Mouse (Mus musculus) erythroid progenitor cell, adult 5-6 weeks (primary cell): ENCODE results near the gene Adcy10. TPM values are rescaled to one million over a fixed set of nuclear protein-coding genes. Genes with fewer than 3 reads are reported as not detected.

Source experiments
- ATAC-seq: replicated peaks from 2 replicates; pipeline ENCODE4 v1.8.0; 2016; ENCODE audit warnings: moderate number of reproducible peaks, mild to moderate bottlenecking, moderate TSS enrichment, inconsistent platforms; ENCODE audit not compliant: poor library complexity, low FRiP score, severe bottlenecking
- total RNA-seq, 2 experiments: library from RNA; stranded (forward) in 1 of 2; stranded (reverse) in 1 of 2; fragments of 150-400 nt in 1 of 2; fragments of 186-747, 209-891 nt in 1 of 2; gene quantifications; 2 replicates each; pipeline versions ENCODE4 v1.2.3 to v1.2.4; 2015 to 2017; ENCODE audit warnings: low replicate concordance in 2 of 2

Adcy10 gene
- total RNA-seq, 2 experiments from 2014 or later = 0.15 TPM; not detected in 1

DNA sequence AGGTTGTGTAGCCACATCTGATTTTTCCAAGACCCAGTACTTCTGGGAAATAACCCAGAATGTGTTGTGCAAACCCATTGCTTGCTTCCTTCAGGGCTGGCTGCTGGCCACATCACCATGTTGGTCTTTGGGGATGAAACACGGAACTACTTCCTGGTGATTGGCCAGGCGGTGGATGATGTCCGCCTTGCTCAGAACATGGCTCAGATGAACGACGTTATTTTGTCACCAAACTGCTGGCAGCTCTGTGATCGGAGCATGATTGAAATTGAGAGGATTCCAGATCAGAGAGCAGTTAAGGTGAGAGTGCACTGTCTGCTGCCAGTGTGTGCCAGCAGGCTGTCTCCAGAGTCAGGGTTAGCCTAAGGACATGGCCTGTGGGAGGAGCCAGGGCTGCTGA, 25.2 kb downstream of the Adcy10 start:
- ATAC-seq = no peak

GRCm38 (mm10) chr1:165520716-165521115, 35.7 kb downstream of the Adcy10 start:
- ATAC-seq = no peak

DNA sequence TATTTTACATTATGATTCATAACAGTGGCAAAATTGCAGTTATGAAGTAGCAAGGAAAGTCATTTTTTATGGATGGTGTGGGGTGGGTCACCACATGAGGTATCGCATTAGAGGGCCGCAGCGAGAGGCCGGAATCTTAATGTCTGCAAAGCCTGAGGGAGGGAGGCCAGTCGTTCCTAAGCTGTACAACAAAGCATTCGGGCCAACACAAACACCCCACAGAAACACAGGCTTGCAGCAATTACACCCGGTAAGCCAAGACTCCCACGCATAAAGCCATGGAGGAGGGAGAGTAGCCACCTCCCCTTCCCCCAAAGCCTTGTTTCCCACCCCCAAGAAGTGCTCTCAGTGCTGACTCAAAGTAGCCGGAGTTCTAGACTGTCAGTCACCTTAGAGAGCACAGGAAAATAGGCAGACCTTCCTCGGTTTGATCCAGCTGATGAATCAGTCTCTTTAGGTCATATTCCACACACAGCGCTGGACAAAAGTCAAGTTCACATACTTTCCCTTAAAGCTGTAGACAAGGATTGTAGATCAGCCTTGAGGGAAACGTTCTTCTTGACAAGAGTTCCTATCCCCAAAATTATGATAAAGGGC, 51.2 kb downstream of the Adcy10 start:
- no peak for ATAC-seq

DNA sequence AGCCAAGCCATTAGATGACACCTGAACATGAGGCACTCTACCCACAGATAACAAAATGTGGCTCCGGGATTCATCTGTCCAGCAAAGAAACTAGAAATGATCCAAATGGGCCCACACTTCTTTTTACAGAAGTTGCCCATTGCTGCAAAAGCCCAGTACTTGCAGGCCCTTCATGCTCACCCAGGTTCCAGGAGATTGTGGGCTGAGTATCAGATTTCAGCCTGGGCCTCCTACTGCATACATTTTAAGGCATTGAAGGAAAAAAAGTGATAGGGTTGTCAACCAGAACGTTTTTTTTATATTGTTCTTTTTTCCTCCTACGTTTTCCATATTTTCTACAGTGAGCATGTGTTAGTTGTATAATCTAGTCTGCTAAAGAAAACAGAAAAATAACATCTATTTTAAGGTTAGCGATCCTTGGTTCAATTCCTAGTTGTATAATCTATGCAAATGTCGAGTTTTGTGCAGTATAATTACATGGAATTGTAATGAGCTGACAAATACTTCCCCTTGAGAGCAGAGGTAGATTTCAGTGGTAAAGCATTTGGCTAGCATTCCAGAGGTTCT, 52.3 kb downstream of the Adcy10 start:
- ATAC-seq = no peak

GRCm38 (mm10) chr1:165556711-165557110, 71.7 kb downstream of the Adcy10 start:
- no peak for ATAC-seq

- no peak for ATAC-seq
Observed at GRCm38 (mm10) chr1:165559073-165559472, 74.1 kb downstream of the Adcy10 start.

- no peak for ATAC-seq
Observed at GRCm38 (mm10) chr1:165565283-165565682, 80.3 kb downstream of the Adcy10 start.

DNA sequence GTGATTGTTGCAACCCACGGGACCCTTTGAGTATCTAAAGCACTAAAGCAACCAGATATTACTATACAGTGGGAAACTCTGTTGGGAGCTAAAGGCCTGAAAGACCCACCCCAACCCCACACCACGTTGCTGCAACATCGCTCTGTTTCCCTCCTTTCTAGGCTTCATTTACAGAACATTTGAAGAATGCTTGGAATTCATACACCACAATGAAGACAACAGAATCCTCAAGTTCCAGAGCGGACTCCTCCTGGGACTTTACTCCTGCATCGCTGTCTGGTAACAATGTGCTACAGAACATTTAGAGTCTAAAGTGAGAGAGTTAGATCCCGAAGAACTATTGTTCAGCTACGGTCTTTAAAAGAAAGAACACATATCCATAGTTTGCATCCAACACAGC, 82.5 kb downstream of the Adcy10 start:
- ATAC-seq = no peak

GRCm38 (mm10) chr1:165576005-165576404, 91.0 kb downstream of the Adcy10 start:
- ATAC-seq = no peak

- no peak for ATAC-seq
Observed at GRCm38 (mm10) chr1:165576459-165577112, 91.6 kb downstream of the Adcy10 start.

GRCm38 (mm10) chr1:165579332-165579731, 94.3 kb downstream of the Adcy10 start:
- ATAC-seq = no peak

DNA sequence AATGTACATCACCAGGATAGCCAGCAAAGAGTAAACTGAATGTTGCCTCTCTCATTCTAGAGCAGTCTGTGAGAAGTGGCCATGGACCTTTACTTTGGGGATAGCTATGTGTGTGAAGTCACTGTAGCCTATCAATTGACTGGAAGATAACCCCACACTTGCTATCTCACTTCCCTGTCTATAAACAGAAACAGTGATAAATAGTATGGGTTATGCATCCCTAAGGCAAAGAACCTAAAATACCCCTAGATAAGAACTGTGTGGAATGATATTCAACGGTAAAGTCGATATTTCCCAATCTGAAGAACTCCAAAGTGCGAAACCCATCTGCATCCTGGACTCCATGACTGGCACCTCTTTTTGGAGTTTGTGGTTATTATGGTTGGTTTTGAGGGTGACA, 96.3 kb downstream of the Adcy10 start:
- no peak for ATAC-seq

- peak; percentile 85 for ATAC-seq
Observed at GRCm38 (mm10) chr1:165583529-165584184, 98.7 kb downstream of the Adcy10 start.

- no peak for ATAC-seq
Observed at GRCm38 (mm10) chr1:165585389-165586104, 100.6 kb downstream of the Adcy10 start.

DNA sequence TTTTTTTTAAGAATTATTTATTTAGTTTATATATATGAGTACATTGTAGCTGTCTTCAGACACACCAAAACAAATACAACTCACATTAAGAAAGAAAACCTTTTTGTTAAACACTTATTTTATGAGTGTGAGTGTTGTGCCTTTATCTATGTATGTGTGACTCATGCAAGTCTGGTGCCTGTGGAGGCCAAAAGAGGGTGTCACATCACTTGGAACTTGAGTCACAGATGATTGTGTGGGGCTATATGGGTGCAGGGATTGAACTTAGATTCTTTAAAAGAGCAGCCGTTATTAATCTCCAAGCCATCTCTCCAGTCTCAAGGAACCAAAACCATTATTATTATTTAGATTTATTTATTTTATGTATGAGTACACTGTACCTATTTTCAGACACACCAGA, 101.4 kb downstream of the Adcy10 start:
- no peak for ATAC-seq

DNA sequence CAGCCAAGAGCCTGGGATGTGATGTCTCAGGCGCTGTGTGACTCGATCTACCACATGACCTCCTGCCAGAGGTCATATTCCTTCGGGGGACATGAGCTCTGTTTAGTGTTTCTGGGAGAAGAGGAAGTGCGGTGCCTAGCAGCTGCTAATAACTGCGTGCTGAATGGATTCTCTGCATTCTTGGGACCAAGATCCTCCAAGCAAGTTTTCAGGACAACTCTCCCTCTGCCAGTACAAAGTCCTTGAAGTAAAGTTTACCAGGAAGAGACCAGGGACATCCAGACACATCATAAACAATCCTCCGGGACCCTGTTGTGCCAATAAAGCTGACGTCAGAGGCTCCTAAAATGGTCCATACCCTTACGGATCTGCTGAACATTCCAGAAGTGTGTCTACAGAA, 102.9 kb downstream of the Adcy10 start:
- no peak for ATAC-seq

DNA sequence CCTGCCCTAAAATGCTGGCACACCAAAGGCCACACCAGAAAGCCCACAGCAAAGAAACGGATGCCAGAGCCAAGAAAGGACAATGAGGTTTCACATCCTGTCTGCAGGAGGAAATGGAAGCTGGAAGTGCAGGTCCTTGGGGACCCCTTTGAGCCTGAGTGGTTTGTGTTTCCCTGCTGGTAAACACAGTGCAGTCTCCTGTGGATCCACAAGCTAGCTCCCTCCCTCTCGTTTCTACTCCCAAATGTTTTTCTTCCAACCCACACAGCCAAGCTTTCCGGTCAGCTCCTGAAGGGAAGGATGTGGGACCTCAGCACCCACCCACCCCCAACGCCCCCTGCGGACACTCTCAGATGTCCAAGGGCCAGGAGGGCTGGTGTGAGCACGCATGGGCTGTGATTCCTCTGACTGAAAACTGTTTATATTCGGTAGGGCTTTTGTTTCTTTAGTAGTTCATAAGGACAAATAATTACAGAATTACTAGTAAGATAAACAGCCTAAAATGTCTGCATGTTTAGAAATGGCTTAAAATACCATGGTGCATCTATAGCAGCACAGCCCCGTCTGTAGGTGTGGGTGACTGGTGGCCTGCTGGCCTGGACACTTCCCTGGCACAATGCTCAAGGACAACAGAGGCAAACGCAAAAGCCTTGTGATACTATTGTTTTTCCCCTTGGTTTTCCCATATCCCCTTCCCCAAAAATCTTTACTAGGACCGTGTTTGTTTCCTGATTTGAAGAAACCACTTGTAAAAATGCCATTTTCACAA, 104.5 kb downstream of the Adcy10 start:
- ATAC-seq = no peak

GRCm38 (mm10) chr1:165590760-165591159, 105.8 kb downstream of the Adcy10 start:
- ATAC-seq = no peak

- ATAC-seq = no peak
Observed at GRCm38 (mm10) chr1:165592295-165593082, 107.5 kb downstream of the Adcy10 start.
